Mouse (Mus musculus): ENCODE results near the gene Izumo1r. TPM values are rescaled to one million over a fixed set of nuclear protein-coding genes. Genes with fewer than 3 reads are reported as not detected.

Izumo1r gene
- polyA plus RNA-seq, 1 experiment from 2014 or later, result 0.16 TPM

GRCm38 (mm10) chr9:14859868-14860639 is 43.7 kb downstream of the Izumo1r start, which contains the start of gene Gpr83:
TSS of gene Gpr83 (plus strand) at chr9:14860210.
- peak; percentile 84 for ATAC-seq (replicated peaks; ENCODE audit: low FRiP score)
- no peaks in the 10 kb centered on the region for H3K36me3 ChIP-seq
- H3K4me3 ChIP-seq (replicated peaks), result peak within 1 kb of the TSS; percentile 48
- H3K4me1 ChIP-seq, result peaks cover 11% of the 10 kb centered on the region
- no peaks in the 10 kb centered on the region for H3K9me3 ChIP-seq (replicated peaks)
- H3K9ac ChIP-seq, result peak within 1 kb of the TSS; percentile 48
- peaks cover 55% of the 10 kb centered on the region for H3K27me3 ChIP-seq
- no peak within 1 kb of the TSS for H3K27ac ChIP-seq
- H3K4me2 ChIP-seq, result peak within 1 kb of the TSS; percentile 90
- WGBS, result 3% methylated on average over 47 of the region's 47 CpGs

GRCm38 (mm10) chr9:14858782-14859181 is 45.0 kb downstream of the Izumo1r start:
- Histone ChIP-seq H3K27ac (no peak overlapping the region), H3K4me3 (replicated peaks) (no peak overlapping the region), H3K4me1 (peaks cover 11% of the 10 kb centered on the region), H3K9ac (no peak overlapping the region), H3K4me2 (no peak overlapping the region), H3K36me3 (no peaks in the 10 kb centered on the region), H3K27me3 (peaks cover 55% of the 10 kb centered on the region), H3K9me3 (replicated peaks) (no peaks in the 10 kb centered on the region)
- 83% methylated on average over 3 of the region's 3 CpGs for WGBS
- no peak for ATAC-seq (replicated peaks; ENCODE audit: low FRiP score)

- no peak for ATAC-seq (replicated peaks; ENCODE audit: low FRiP score)
- Histone ChIP-seq H3K27me3 (peaks cover 55% of the 10 kb centered on the region), H3K27ac (no peak overlapping the region), H3K4me2 (no peak overlapping the region), H3K9ac (no peak overlapping the region), H3K4me3 (replicated peaks) (no peak overlapping the region), H3K9me3 (replicated peaks) (no peaks in the 10 kb centered on the region), H3K4me1 (peaks cover 11% of the 10 kb centered on the region), H3K36me3 (no peaks in the 10 kb centered on the region)
- 64% methylated on average over 7 of the region's 7 CpGs for WGBS
These were observed 45.5 kb downstream of the Izumo1r start for GRCm38 (mm10) chr9:14858170-14858706.

GRCm38 (mm10) chr9:14856922-14857654 is 46.7 kb downstream of the Izumo1r start:
- WGBS, result 57% methylated on average over 4 of the region's 4 CpGs
- H3K9me3 ChIP-seq (replicated peaks), result no peaks in the 10 kb centered on the region
- no peaks in the 10 kb centered on the region for H3K36me3 ChIP-seq
- no peak overlapping the region for H3K27ac ChIP-seq
- H3K4me1 ChIP-seq, result peaks cover 11% of the 10 kb centered on the region
- no peak overlapping the region for H3K9ac ChIP-seq
- no peak overlapping the region for H3K4me2 ChIP-seq
- no peak overlapping the region for H3K4me3 ChIP-seq (replicated peaks)
- peaks cover 46% of the 10 kb centered on the region for H3K27me3 ChIP-seq
- no peak for ATAC-seq (replicated peaks; ENCODE audit: low FRiP score)

- Histone ChIP-seq H3K4me1 (peaks cover under 1% of the 10 kb centered on the region; the same call in 1 of the 2 replicates), H3K4me3 (replicated peaks) (no peak overlapping the region), H3K36me3 (no peaks in the 10 kb centered on the region), H3K27ac (no peak overlapping the region), H3K4me2 (no peak overlapping the region), H3K9me3 (replicated peaks) (0 out of 2 replicates have a peak, but pooled peaks cover 2% of the 10 kb centered on the region), H3K9ac (no peak overlapping the region), H3K27me3 (peaks cover 22% of the 10 kb centered on the region)
- WGBS, result 61% methylated on average over 4 of the region's 4 CpGs
- ATAC-seq (replicated peaks; ENCODE audit: low FRiP score), result no peak
These were observed 49.2 kb downstream of the Izumo1r start for GRCm38 (mm10) chr9:14854585-14854984.

- ATAC-seq (replicated peaks; ENCODE audit: low FRiP score), result no peak
- H3K4me3 ChIP-seq (replicated peaks), result no peak overlapping the region
- no peaks in the 10 kb centered on the region for H3K36me3 ChIP-seq
- no peaks in the 10 kb centered on the region for H3K4me1 ChIP-seq
- 0 out of 2 replicates have a peak, but pooled peaks cover 2% of the 10 kb centered on the region for H3K9me3 ChIP-seq (replicated peaks)
- H3K27me3 ChIP-seq, result no peaks in the 10 kb centered on the region
- H3K9ac ChIP-seq, result no peak overlapping the region
- no peak overlapping the region for H3K4me2 ChIP-seq
- WGBS, result 72% methylated on average over 1 of the region's 1 CpGs
- H3K27ac ChIP-seq, result no peak overlapping the region
These were observed 55.3 kb downstream of the Izumo1r start for GRCm38 (mm10) chr9:14848267-14848935.

- Histone ChIP-seq H3K9me3 (replicated peaks) (0 out of 2 replicates have a peak, but pooled peaks cover 2% of the 10 kb centered on the region), H3K4me1 (no peaks in the 10 kb centered on the region), H3K4me3 (replicated peaks) (no peak overlapping the region), H3K4me2 (no peak overlapping the region), H3K27ac (no peak overlapping the region), H3K9ac (no peak overlapping the region), H3K36me3 (no peaks in the 10 kb centered on the region), H3K27me3 (no peaks in the 10 kb centered on the region)
- WGBS, result 54% methylated on average over 5 of the region's 5 CpGs
- ATAC-seq (replicated peaks; ENCODE audit: low FRiP score), result no peak
These were observed 57.3 kb downstream of the Izumo1r start for GRCm38 (mm10) chr9:14846428-14846827.

- WGBS, result 92% methylated on average over 3 of the region's 3 CpGs
These were observed 59.8 kb downstream of the Izumo1r start for GRCm38 (mm10) chr9:14843901-14844300.

GRCm38 (mm10) chr9:14843311-14843857 is 60.4 kb downstream of the Izumo1r start:
- 89% methylated on average over 6 of the region's 6 CpGs for WGBS
- H3K27me3 ChIP-seq, result no peaks in the 10 kb centered on the region
- no peak overlapping the region for H3K27ac ChIP-seq
- H3K4me3 ChIP-seq (replicated peaks), result no peak overlapping the region
- no peak overlapping the region for H3K9ac ChIP-seq
- ATAC-seq (replicated peaks; ENCODE audit: low FRiP score), result no peak
- H3K4me1 ChIP-seq, result peaks cover 3% of the 10 kb centered on the region
- H3K4me2 ChIP-seq, result no peak overlapping the region
- no peaks in the 10 kb centered on the region for H3K9me3 ChIP-seq (replicated peaks)
- no peaks in the 10 kb centered on the region for H3K36me3 ChIP-seq

More at GRCm38 (mm10) chr9:14843901-14844300, 59.8 kb downstream of the Izumo1r start:
- no peak overlapping the region for H3K4me3 ChIP-seq (replicated peaks)
- H3K36me3 ChIP-seq, result no peaks in the 10 kb centered on the region
- no peak overlapping the region for H3K27ac ChIP-seq
- H3K9me3 ChIP-seq (replicated peaks), result no peaks in the 10 kb centered on the region
- H3K9ac ChIP-seq, result no peak overlapping the region
- H3K4me1 ChIP-seq, result peaks cover 3% of the 10 kb centered on the region
- ATAC-seq (replicated peaks; ENCODE audit: low FRiP score), result no peak
- H3K4me2 ChIP-seq, result no peak overlapping the region
- no peaks in the 10 kb centered on the region for H3K27me3 ChIP-seq

GRCm38 (mm10) chr9:14841878-14842761 is 61.6 kb downstream of the Izumo1r start:
- Histone ChIP-seq H3K36me3 (no peaks in the 10 kb centered on the region), H3K27me3 (no peaks in the 10 kb centered on the region), H3K4me3 (replicated peaks) (no peak overlapping the region), H3K4me1 (peaks cover 3% of the 10 kb centered on the region), H3K4me2 (no peak overlapping the region), H3K27ac (peak overlapping the region; percentile 28; the same call in 1 of the 2 replicates), H3K9me3 (replicated peaks) (no peaks in the 10 kb centered on the region), H3K9ac (no peak overlapping the region)
- WGBS, result 70% methylated on average over 10 of the region's 10 CpGs
- ATAC-seq (replicated peaks; ENCODE audit: low FRiP score), result no peak

GRCm38 (mm10) chr9:14839970-14840369 is 63.8 kb downstream of the Izumo1r start:
- Histone ChIP-seq H3K4me3 (replicated peaks) (no peak overlapping the region), H3K27ac (no peak overlapping the region), H3K27me3 (no peaks in the 10 kb centered on the region), H3K4me1 (peaks cover 3% of the 10 kb centered on the region), H3K4me2 (no peak overlapping the region), H3K36me3 (peaks cover 17% of the 10 kb centered on the region), H3K9me3 (replicated peaks) (no peaks in the 10 kb centered on the region), H3K9ac (no peak overlapping the region)
- ATAC-seq (replicated peaks; ENCODE audit: low FRiP score), result no peak
- 67% methylated on average over 5 of the region's 5 CpGs for WGBS

Measured in kidney, embryonic 15.5 days (tissue).